Mouse (Mus musculus) intestine, postnatal 0 days (tissue): ENCODE measurements around the gene Pros1. TPM values are rescaled to one million over a fixed set of nuclear protein-coding genes. Genes with fewer than 3 reads are reported as not detected.

Experiments
- ATAC-seq: fragments of 200-750 bp; cut with Nextera tagmentation; 2 replicates; pipeline ENCODE4 v1.8.0; 2017; ENCODE audit warnings: mild to moderate bottlenecking, moderate TSS enrichment, moderate library complexity
- H3K27ac ChIP-seq: fragments of 300-500 bp; sonication (generic); 2 replicates; pipeline ENCODE4 v1.5.1; 2014; ENCODE audit warnings: mild to moderate bottlenecking, low read depth, low read length, moderate library complexity
- H3K27me3 ChIP-seq: fragments of 300-500 bp; sonication (generic); replicated peaks from 2 replicates; pipeline ENCODE4 v1.6.1; 2014; ENCODE audit warnings: low read length, mixed read lengths; ENCODE audit not compliant: control insufficient read depth, insufficient read depth
- H3K36me3 ChIP-seq: fragments of 300-500 bp; sonication (generic); 2 replicates; pipeline ENCODE4 v1.6.1; 2014; ENCODE audit warnings: mild to moderate bottlenecking, moderate library complexity; ENCODE audit not compliant: control insufficient read depth, insufficient read depth
- H3K4me1 ChIP-seq: fragments of 300-500 bp; sonication (generic); replicated peaks from 2 replicates; pipeline ENCODE4 v1.6.1; 2014; ENCODE audit warnings: antibody characterized with exemption, low read length, mixed read lengths; ENCODE audit not compliant: control insufficient read depth, insufficient read depth
- H3K4me2 ChIP-seq: fragments of 300-500 bp; sonication (generic); replicated peaks from 2 replicates; pipeline ENCODE4 v1.6.1; 2014; ENCODE audit warnings: low read depth, mild to moderate bottlenecking, moderate library complexity
- H3K4me3 ChIP-seq: fragments of 300-500 bp; sonication (generic); 2 replicates; pipeline ENCODE4 v1.5.1; 2014; ENCODE audit warnings: low read depth, low read length
- H3K9ac ChIP-seq: fragments of 300-500 bp; sonication (generic); 2 replicates; pipeline ENCODE4 v1.6.1; 2014; ENCODE audit warnings: mild to moderate bottlenecking, low read depth, low read length
- H3K9me3 ChIP-seq: fragments of 300-500 bp; sonication (generic); 2 replicates; pipeline ENCODE4 v1.6.1; 2016; ENCODE audit warnings: mixed run types; ENCODE audit not compliant: control insufficient read depth
- CTCF ChIP-seq: sonication (generic); IDR thresholded peaks from 2 replicates; pipeline ENCODE4 v1.5.1; 2016; ENCODE audit warnings: low read depth, mild to moderate bottlenecking, control low read depth, antibody characterized with exemption, moderate library complexity
- WGBS: fragments of 180-500 bp; shearing (Covaris S2); extraction: QIAGEN DNeasy Blood & Tissue Kit; methylation state at CpG from one replicate; pipeline ENCODE4 v1.1.7; 2014; 5-methylcytosine and 5-hydroxymethylcytosine counted together
- polyA plus RNA-seq: library from polyadenylated mRNA; unstranded; fragments of >200 nt; fragmentation: Nextera tagmentation; extraction: Ambion mirVana; gene quantifications from 2 replicates; pipeline ENCODE4 v1.2.1, GENCODE M21; 2015

Gene Pros1
- polyA plus RNA-seq, 1 experiment from 2014 or later = 31.6 TPM

DNA sequence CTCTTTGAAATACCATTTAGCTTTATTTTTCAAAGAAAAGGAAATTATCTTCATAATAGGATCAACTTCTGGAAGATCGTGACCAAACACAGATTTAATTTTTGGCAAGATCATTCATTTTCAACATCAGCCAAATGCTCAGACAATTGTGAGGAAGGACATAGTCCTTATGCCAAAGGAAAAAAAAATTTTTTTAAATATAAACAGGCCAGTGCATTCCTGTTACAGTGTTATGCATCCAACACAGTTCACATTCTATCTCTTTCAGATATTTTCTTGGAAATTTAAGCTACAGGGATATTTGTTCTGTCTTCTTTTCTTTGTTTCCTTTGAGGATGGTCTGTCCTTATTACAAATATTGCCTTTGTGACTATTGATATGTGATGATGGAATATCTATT lies 57.3 kb downstream of the Pros1 start:
- no peak for ATAC-seq
- Histone ChIP-seq H3K9ac (no peak overlapping the region), H3K4me3 (no peak overlapping the region), H3K27me3 (no peaks in the 10 kb centered on the region), H3K27ac (no peak overlapping the region), H3K9me3 (no peaks in the 10 kb centered on the region), H3K36me3 (no peaks in the 10 kb centered on the region), H3K4me1 (no peaks in the 10 kb centered on the region), H3K4me2 (no peak overlapping the region)
- TF ChIP-seq CTCF = no peak
- 59% methylated on average over 1 of the region's 1 CpGs for WGBS

DNA sequence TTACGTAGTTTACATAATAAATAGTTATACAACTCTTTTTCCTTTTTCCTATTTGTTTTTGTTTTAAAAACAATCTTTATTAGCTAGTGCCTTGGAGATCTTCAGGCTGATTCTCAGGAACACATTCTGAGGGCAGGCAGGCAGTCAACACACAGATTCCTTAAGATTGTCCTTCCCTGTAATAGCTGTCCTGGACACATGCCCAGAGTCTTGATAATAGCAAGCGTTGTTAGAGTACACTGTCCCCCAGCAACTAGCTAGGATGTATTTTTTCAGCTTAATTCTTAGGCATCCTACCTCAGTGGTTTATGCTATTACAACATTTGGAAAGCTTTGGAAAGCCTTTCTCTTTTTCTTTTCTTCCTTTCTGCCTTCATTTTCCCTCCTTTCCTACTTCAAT lies 58.1 kb downstream of the Pros1 start:
- no peak for TF ChIP-seq CTCF
- no peak overlapping the region for H3K9ac ChIP-seq
- no peaks in the 10 kb centered on the region for H3K36me3 ChIP-seq
- 65% methylated on average over 2 of the region's 2 CpGs for WGBS
- H3K4me3 ChIP-seq = no peak overlapping the region
- no peak overlapping the region for H3K27ac ChIP-seq
- H3K9me3 ChIP-seq = no peaks in the 10 kb centered on the region
- no peak for ATAC-seq
- no peaks in the 10 kb centered on the region for H3K27me3 ChIP-seq
- no peaks in the 10 kb centered on the region for H3K4me1 ChIP-seq
- no peak overlapping the region for H3K4me2 ChIP-seq

GRCm38 (mm10) chr16:62915530-62915929 lies 61.4 kb downstream of the Pros1 start:
- no peak for ATAC-seq
- TF ChIP-seq CTCF = no peak
- H3K4me2 ChIP-seq = no peak overlapping the region
- H3K9me3 ChIP-seq = no peaks in the 10 kb centered on the region
- no peaks in the 10 kb centered on the region for H3K4me1 ChIP-seq
- no peak overlapping the region for H3K4me3 ChIP-seq
- H3K36me3 ChIP-seq = 0 out of 2 replicates have a peak, but pooled peaks cover 4% of the 10 kb centered on the region
- H3K27me3 ChIP-seq = no peaks in the 10 kb centered on the region
- 88% methylated on average over 5 of the region's 5 CpGs for WGBS
- H3K9ac ChIP-seq = no peak overlapping the region
- no peak overlapping the region for H3K27ac ChIP-seq

- no peak for TF ChIP-seq CTCF
- no peaks in the 10 kb centered on the region for H3K9me3 ChIP-seq
- no peak overlapping the region for H3K4me2 ChIP-seq
- no peaks in the 10 kb centered on the region for H3K4me1 ChIP-seq
- no peaks in the 10 kb centered on the region for H3K27me3 ChIP-seq
- no peak overlapping the region for H3K9ac ChIP-seq
- 48% methylated on average over 8 of the region's 8 CpGs for WGBS
- H3K36me3 ChIP-seq = 0 out of 2 replicates have a peak, but pooled peaks cover 4% of the 10 kb centered on the region
- ATAC-seq = no peak
- no peak overlapping the region for H3K27ac ChIP-seq
- no peak overlapping the region for H3K4me3 ChIP-seq
Measured at GRCm38 (mm10) chr16:62922245-62922644, 68.1 kb downstream of the Pros1 start.

GRCm38 (mm10) chr16:62931341-62931740 lies 77.2 kb downstream of the Pros1 start:
- Histone ChIP-seq H3K9ac (no peak overlapping the region), H3K27me3 (no peaks in the 10 kb centered on the region), H3K9me3 (no peaks in the 10 kb centered on the region), H3K27ac (no peak overlapping the region), H3K36me3 (no peaks in the 10 kb centered on the region), H3K4me3 (no peak overlapping the region), H3K4me1 (no peaks in the 10 kb centered on the region), H3K4me2 (no peak overlapping the region)
- ATAC-seq = no peak
- WGBS = 88% methylated on average over 6 of the region's 6 CpGs
- TF ChIP-seq CTCF = no peak

DNA sequence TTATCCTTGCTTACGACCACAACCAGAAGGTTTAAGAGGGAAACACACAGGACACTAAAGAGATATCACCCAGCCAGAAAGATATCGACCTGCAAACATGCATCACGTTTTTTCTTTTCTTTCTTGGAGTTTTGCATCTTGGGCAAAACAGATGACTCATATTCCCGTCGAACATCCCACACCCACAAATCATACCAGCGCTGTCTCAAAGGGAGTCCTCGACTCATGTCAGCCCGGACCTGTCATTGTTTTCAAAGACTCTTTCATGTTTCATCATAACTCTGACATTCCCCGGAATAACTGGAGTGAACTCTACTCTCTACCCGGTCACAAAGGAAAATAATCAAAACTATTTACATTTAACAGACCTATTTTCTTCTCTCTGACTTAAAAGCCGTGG lies 82.2 kb downstream of the Pros1 start:
- ATAC-seq = no peak
- Histone ChIP-seq H3K36me3 (no peaks in the 10 kb centered on the region), H3K27me3 (no peaks in the 10 kb centered on the region), H3K4me3 (no peak overlapping the region), H3K4me2 (no peak overlapping the region), H3K4me1 (no peaks in the 10 kb centered on the region), H3K9me3 (no peaks in the 10 kb centered on the region), H3K9ac (no peak overlapping the region), H3K27ac (no peak overlapping the region)
- no peak for TF ChIP-seq CTCF
- 69% methylated on average over 11 of the region's 11 CpGs for whole genome bisulfite sequencing

- Histone ChIP-seq H3K27me3 (no peaks in the 10 kb centered on the region), H3K4me1 (no peaks in the 10 kb centered on the region), H3K4me2 (peak overlapping the region; percentile 48), H3K36me3 (no peaks in the 10 kb centered on the region), H3K4me3 (no peak overlapping the region), H3K9ac (no peak overlapping the region), H3K9me3 (no peaks in the 10 kb centered on the region), H3K27ac (no peak overlapping the region)
- peak; percentile 89 for TF ChIP-seq CTCF
- 21% methylated on average over 16 of the region's 16 CpGs for WGBS
- peak; percentile 49 for ATAC-seq
Measured at GRCm38 (mm10) chr16:62940388-62941003, 86.4 kb downstream of the Pros1 start.
